Mouse (Mus musculus): ENCODE results near the gene Polr1d. TPM values are rescaled to one million over a fixed set of nuclear protein-coding genes. Genes with fewer than 3 reads are reported as not detected.

Polr1d gene
- polyA plus RNA-seq, 1 experiment from 2014 or later, result 151 TPM

DNA sequence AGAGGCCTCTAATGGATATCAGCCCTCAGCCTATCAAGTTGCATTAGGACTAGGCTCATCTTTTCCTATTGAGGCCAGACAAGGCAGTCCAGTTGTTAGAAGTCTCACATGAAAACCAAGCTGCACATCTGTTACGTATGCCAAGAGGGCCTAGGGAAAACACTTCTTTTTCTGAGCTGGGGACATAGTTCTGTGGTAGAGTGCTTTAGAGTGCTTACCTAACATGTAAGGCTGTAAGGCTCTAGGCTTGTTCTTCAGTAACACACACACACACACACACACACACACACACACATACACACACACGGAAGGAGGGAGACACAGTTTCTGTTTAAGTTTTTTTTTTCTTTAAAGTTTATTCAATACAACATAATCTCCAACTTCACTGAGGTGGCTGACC is 23.3 kb downstream of the Polr1d start:
- no peak overlapping the region for H3K4me2 ChIP-seq (replicated peaks)
- no peak overlapping the region for H3K4me3 ChIP-seq (replicated peaks)
- ATAC-seq, result no peak
- no peaks in the 10 kb centered on the region for H3K4me1 ChIP-seq (replicated peaks)
- H3K27ac ChIP-seq, result no peak overlapping the region
- peaks cover 14% of the 10 kb centered on the region for H3K36me3 ChIP-seq
- H3K9ac ChIP-seq, result no peak overlapping the region
- 79% methylated on average over 2 of the region's 2 CpGs for WGBS
- H3K27me3 ChIP-seq (replicated peaks), result no peaks in the 10 kb centered on the region
- H3K9me3 ChIP-seq, result no peaks in the 10 kb centered on the region

DNA sequence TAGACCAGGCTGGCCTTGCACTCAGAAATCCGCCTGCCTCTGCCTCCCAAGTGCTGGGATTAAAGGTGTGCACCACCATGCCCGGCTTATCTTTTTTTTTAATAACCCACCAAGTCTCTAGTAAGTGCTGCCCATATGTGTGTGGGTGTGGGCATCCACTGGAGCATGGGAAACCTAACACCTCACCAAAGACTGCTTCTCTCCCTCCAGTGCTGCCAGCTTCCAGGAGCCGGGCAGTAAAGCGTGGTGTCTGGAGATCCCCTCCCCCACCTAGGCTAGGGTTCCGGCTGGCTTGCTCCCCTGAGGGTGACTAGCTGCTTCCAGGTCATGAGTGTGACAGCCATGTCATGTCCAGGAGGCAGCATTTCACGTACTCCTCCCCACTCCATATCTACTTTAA is 25.4 kb downstream of the Polr1d start:
- Histone ChIP-seq H3K36me3 (peaks cover 19% of the 10 kb centered on the region), H3K9ac (no peak overlapping the region), H3K4me3 (replicated peaks) (no peak overlapping the region), H3K4me1 (replicated peaks) (no peaks in the 10 kb centered on the region), H3K27ac (no peak overlapping the region), H3K9me3 (no peaks in the 10 kb centered on the region), H3K27me3 (replicated peaks) (no peaks in the 10 kb centered on the region), H3K4me2 (replicated peaks) (no peak overlapping the region)
- WGBS, result 92% methylated on average over 6 of the region's 6 CpGs
- ATAC-seq, result no peak

DNA sequence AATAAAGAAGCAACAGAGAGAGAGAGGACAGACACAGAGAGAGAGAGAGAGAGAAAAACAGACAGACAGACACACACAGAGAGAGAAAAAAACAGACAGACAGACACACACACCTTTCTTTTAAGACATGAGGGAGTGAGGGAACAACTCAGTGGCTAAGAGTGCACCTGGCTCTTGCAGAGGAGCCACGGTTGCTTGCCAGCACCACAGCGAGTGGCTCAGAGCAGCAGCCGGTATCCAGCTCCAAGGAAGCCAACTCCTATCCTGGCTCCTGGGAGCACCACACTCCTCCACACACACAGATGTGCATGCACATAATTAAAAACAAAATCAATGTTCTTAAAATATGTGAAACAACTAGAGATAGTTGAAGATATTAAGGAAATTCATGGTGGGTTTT is 30.4 kb downstream of the Polr1d start:
- Histone ChIP-seq H3K4me1 (replicated peaks) (no peaks in the 10 kb centered on the region), H3K4me2 (replicated peaks) (no peak overlapping the region), H3K36me3 (peaks cover 35% of the 10 kb centered on the region), H3K27me3 (replicated peaks) (no peaks in the 10 kb centered on the region), H3K9ac (no peak overlapping the region), H3K4me3 (replicated peaks) (no peak overlapping the region), H3K9me3 (no peaks in the 10 kb centered on the region), H3K27ac (no peak overlapping the region)
- ATAC-seq, result no peak
- 96% methylated on average over 3 of the region's 3 CpGs for WGBS

DNA sequence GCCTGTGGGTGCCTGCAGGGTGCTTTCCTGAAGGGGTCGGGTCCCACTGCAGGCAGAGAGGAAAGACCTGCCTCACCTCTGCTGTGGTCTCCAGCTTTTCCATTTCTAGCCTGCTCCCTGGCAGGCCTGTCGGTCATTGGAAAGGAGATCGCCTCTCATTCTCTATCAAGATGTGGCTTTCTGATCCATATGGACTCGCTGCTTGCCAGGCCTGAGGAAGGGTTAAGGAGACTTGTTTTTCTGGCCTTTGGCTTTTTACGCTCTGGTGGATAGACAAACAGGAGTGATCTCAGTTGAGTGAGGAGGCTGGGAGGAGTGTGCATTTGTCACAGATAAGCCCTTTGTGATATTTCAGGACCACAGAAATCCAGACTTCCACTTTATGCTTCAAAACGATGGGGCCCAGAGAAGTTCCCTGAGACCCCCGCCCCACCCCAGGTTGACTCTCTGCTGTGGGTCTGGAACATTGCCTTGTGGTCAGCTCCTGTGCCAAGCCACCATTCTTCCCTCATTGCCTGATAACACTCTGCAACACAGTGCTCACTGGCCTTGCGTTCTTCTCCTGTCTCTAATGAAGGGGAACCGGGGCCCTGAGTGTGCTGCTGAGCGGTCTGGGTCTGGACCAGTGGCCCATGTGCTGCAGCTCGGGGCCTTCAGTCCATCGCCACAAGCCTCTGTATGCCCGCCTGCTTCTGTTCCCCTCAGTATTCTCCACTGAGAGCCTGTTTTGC is 32.2 kb downstream of the Polr1d start:
- no peak for ATAC-seq
- H3K4me1 ChIP-seq (replicated peaks), result no peaks in the 10 kb centered on the region
- H3K36me3 ChIP-seq, result peaks cover 32% of the 10 kb centered on the region
- no peaks in the 10 kb centered on the region for H3K27me3 ChIP-seq (replicated peaks)
- no peaks in the 10 kb centered on the region for H3K9me3 ChIP-seq
- no peak overlapping the region for H3K27ac ChIP-seq
- 91% methylated on average over 13 of the region's 13 CpGs for WGBS
- no peak overlapping the region for H3K4me2 ChIP-seq (replicated peaks)
- H3K4me3 ChIP-seq (replicated peaks), result no peak overlapping the region
- H3K9ac ChIP-seq, result no peak overlapping the region

DNA sequence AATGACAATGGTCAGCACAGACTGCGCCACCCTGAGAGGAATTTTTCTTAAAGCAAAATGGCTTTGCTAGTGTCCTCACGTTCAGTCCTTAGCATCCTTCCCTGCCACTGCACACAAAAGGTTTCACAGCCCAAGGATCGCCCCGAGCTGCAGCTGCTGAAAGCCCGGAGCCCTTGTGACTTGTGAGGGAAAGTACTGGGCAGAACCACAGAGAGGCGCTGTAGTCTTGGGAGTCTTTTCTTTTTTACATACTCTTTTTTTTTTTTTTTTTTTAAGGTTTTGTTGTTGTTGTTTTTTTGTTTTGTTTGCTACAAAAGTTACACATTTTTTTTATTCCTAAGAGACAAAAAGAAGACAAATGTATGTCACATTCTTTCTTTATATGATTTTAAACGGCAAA is 37.9 kb downstream of the Polr1d start:
- ATAC-seq, result no peak
- no peaks in the 10 kb centered on the region; the same call in 1 of the 2 replicates for H3K9me3 ChIP-seq
- H3K4me3 ChIP-seq (replicated peaks), result no peak overlapping the region
- no peak overlapping the region for H3K4me2 ChIP-seq (replicated peaks)
- WGBS, result 83% methylated on average over 7 of the region's 7 CpGs
- H3K36me3 ChIP-seq, result peaks cover 14% of the 10 kb centered on the region
- no peaks in the 10 kb centered on the region for H3K4me1 ChIP-seq (replicated peaks)
- no peak overlapping the region for H3K27ac ChIP-seq
- H3K27me3 ChIP-seq (replicated peaks), result no peaks in the 10 kb centered on the region
- H3K9ac ChIP-seq, result no peak overlapping the region

DNA sequence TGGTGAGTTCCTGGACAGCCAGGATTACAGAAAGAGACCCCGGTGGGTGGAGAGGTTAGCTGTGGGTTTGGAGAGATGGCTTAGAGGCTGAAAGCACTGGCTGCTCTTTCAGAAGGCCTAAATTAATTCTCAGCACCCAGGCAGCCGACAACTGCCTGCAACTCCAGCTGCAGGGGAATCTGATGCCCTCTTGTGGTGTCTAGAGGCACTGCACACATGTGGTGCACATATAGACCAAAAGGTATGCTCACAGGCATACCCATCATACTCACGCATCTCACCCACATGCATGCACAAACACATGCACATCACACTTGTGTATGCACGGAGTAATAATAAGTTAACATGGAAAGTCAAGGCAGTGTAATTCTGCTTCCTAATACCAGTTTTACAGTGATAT is 38.8 kb downstream of the Polr1d start:
- H3K27me3 ChIP-seq (replicated peaks), result no peaks in the 10 kb centered on the region
- WGBS, result 95% methylated on average over 4 of the region's 4 CpGs
- no peak overlapping the region for H3K9ac ChIP-seq
- H3K4me1 ChIP-seq (replicated peaks), result no peaks in the 10 kb centered on the region
- H3K36me3 ChIP-seq, result peaks cover 10% of the 10 kb centered on the region
- H3K4me3 ChIP-seq (replicated peaks), result no peak overlapping the region
- no peak overlapping the region for H3K27ac ChIP-seq
- ATAC-seq, result no peak
- no peak overlapping the region for H3K4me2 ChIP-seq (replicated peaks)
- H3K9me3 ChIP-seq, result no peaks in the 10 kb centered on the region; the same call in 1 of the 2 replicates

DNA sequence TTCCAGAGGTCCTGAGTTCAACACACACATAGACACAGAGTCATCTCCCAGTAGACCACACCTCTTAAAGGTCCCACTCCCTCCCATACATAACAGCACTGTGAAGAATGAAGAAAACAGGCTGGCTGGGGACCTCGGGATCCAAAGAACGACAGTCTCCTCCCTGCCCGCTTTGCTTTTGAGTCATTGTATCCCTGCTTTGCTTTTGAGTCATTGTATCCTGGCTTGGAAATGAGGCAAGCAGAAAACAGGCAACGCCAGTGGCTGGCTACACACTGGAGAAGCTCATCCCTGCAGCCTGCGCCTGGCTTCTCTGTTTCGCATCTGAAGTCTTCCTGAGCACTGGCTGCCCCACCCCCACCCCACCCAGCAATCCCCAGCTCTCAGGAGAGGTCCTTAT is 40.2 kb downstream of the Polr1d start:
- H3K9me3 ChIP-seq, result no peaks in the 10 kb centered on the region; the same call in 1 of the 2 replicates
- ATAC-seq, result no peak
- H3K36me3 ChIP-seq, result peaks cover under 1% of the 10 kb centered on the region
- H3K27ac ChIP-seq, result no peak overlapping the region
- WGBS, result 34% methylated on average over 6 of the region's 6 CpGs
- no peak overlapping the region for H3K4me3 ChIP-seq (replicated peaks)
- H3K4me2 ChIP-seq (replicated peaks), result no peak overlapping the region
- no peaks in the 10 kb centered on the region for H3K4me1 ChIP-seq (replicated peaks)
- H3K27me3 ChIP-seq (replicated peaks), result no peaks in the 10 kb centered on the region
- H3K9ac ChIP-seq, result no peak overlapping the region

DNA sequence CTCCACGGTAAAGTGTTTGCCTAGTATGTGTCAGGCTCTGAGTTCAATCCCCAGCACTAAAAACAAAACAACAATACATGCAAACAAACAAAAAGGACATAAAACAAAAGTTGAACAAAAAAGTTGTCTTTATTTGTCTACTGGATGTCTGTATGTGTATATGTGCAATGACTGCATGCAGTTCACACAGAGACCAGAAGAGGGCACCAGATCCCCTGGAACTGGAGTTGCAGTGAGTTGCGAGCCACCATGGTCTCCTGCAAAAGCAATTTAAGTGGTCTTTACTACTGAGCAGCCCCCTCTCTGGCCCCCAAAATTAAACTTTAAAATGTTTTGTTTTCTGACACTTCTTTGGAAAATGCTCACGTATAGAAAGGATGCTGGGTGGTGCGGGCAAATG is 44.3 kb downstream of the Polr1d start:
- Histone ChIP-seq H3K9me3 (no peaks in the 10 kb centered on the region), H3K36me3 (no peaks in the 10 kb centered on the region), H3K4me3 (replicated peaks) (no peak overlapping the region), H3K9ac (no peak overlapping the region), H3K4me1 (replicated peaks) (no peaks in the 10 kb centered on the region), H3K27me3 (replicated peaks) (no peaks in the 10 kb centered on the region), H3K27ac (no peak overlapping the region), H3K4me2 (replicated peaks) (no peak overlapping the region)
- ATAC-seq, result no peak
- 91% methylated on average over 4 of the region's 4 CpGs for WGBS

DNA sequence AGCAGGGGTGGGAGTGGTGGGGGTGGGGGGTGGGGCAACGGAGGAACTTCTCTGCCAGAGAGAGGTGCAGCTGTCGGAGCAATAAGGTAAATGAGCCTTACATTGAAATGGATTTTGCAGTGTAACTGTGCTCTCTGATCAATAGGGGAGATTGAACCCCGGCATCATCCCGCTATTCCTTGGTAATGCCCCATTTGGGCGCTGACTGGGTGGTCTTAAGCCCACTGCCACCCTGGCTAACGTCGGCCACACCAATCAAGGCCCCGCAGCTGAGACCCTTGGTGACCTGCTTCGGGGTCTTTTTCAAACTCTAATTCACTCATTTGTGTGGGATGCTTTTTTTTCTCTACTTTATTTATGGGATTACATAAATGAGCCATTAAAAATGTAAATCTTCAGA is 47.9 kb downstream of the Polr1d start:
- 66% methylated on average over 9 of the region's 9 CpGs for WGBS
- ATAC-seq, result no peak
- Histone ChIP-seq H3K9ac (no peak overlapping the region), H3K4me2 (replicated peaks) (no peak overlapping the region), H3K27ac (no peak overlapping the region), H3K4me1 (replicated peaks) (no peaks in the 10 kb centered on the region), H3K4me3 (replicated peaks) (no peak overlapping the region), H3K36me3 (no peaks in the 10 kb centered on the region), H3K27me3 (replicated peaks) (no peaks in the 10 kb centered on the region), H3K9me3 (no peaks in the 10 kb centered on the region)

DNA sequence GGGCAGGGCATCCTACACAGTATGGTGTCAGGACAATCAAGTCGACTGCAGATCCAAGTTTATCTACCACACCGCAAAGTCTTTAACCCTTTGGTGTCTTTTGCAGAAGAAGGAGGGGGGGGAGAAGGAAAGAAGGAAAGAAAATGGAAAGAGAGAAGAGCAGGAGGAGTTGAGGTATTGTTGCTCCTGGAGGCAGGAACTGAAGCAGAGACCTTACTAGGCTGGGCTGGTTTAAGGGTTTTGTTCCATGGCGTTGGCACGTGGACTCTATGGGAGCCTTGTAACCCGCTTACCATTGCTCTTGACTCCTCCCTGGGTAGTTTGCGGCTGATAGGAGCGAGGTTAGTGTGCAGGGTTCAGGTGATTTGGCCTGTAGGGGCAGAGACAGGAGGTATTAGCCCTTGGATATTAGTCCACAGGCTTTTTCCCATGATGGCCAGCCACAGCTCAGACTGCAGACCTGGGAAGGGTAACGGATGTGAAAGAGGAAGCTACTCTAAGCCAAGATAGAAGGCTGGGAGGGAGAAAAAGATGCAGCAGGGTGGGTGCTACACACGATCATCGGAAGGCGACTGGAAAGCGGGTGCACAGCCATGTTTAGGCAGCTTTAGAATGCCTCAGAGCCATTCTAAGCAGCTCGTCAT is 48.8 kb downstream of the Polr1d start:
- Histone ChIP-seq H3K36me3 (no peaks in the 10 kb centered on the region), H3K4me3 (replicated peaks) (no peak overlapping the region), H3K9me3 (no peaks in the 10 kb centered on the region), H3K27me3 (replicated peaks) (no peaks in the 10 kb centered on the region), H3K9ac (no peak overlapping the region), H3K4me1 (replicated peaks) (no peaks in the 10 kb centered on the region), H3K4me2 (replicated peaks) (no peak overlapping the region), H3K27ac (no peak overlapping the region)
- no peak for ATAC-seq
- WGBS, result 83% methylated on average over 13 of the region's 13 CpGs

DNA sequence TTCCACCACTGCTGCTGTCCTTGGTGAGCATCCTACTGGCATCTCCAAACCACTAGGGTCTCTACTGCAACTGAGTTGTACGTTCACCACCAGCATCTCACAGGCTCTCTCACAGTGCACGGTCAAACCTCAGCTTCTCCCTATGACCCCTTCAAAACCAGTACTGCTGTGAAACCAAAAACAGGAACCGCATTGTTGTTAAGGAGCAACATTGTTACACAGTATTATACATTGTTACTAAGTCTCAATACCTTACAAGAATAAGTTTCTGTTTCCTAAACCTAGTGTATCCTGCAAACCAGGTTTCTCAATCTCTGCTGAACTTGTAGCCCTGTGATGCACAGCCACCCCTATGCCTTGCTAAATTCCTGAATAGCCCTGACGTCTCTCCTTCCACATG is 51.0 kb downstream of the Polr1d start:
- Histone ChIP-seq H3K4me2 (replicated peaks) (no peak overlapping the region), H3K27ac (no peak overlapping the region), H3K9ac (no peak overlapping the region), H3K36me3 (no peaks in the 10 kb centered on the region), H3K4me1 (replicated peaks) (no peaks in the 10 kb centered on the region), H3K4me3 (replicated peaks) (no peak overlapping the region), H3K9me3 (no peaks in the 10 kb centered on the region), H3K27me3 (replicated peaks) (no peaks in the 10 kb centered on the region)
- WGBS, result 80% methylated on average over 4 of the region's 4 CpGs
- no peak for ATAC-seq

DNA sequence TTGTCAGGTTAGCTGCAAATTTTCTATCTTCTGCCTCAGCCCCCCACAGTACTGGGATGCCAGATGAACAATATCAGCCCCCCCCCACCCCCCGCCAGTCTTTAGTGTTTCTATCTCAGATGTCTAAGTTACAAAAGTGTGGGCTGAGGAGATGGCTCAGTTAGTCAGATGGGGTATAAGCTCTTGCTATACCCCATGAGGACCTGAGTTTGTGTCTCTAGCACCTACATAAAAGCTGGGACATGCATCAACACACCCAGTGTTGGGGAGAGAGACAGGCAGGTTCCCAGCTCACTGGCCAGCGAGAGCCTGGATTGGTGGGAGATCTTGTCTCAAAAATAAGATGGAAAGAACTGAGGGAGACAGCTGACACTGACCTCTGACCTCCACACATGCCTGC is 52.6 kb downstream of the Polr1d start:
- H3K9ac ChIP-seq, result no peak overlapping the region
- no peaks in the 10 kb centered on the region for H3K9me3 ChIP-seq
- H3K36me3 ChIP-seq, result no peaks in the 10 kb centered on the region
- no peak for ATAC-seq
- H3K27ac ChIP-seq, result no peak overlapping the region
- H3K27me3 ChIP-seq (replicated peaks), result no peaks in the 10 kb centered on the region
- H3K4me3 ChIP-seq (replicated peaks), result no peak overlapping the region
- 82% methylated on average over 2 of the region's 2 CpGs for WGBS
- no peaks in the 10 kb centered on the region for H3K4me1 ChIP-seq (replicated peaks)
- H3K4me2 ChIP-seq (replicated peaks), result no peak overlapping the region

DNA sequence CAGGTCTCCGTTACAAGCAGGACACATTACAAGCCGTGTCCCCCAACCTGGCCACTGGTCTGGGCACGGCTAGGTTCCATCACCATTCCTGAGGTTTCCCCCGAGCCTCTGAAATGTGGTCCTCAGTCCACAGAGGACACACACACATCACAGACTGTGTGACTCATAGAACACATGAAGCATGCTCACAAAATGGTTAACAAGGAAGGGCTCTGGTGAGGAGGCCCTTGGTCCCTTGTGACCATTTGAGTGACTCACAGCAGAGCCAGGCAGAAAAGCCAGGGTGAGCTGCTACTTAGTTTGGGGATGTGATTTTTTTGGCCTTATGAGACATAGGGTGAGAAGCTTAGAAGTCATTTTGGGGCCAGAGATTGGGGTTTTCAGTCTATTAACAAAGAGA is 55.1 kb downstream of the Polr1d start:
- no peak for ATAC-seq
- no peaks in the 10 kb centered on the region for H3K27me3 ChIP-seq (replicated peaks)
- no peaks in the 10 kb centered on the region for H3K4me1 ChIP-seq (replicated peaks)
- H3K27ac ChIP-seq, result no peak overlapping the region
- no peaks in the 10 kb centered on the region for H3K36me3 ChIP-seq
- no peak overlapping the region for H3K4me2 ChIP-seq (replicated peaks)
- H3K9ac ChIP-seq, result no peak overlapping the region
- WGBS, result 90% methylated on average over 4 of the region's 4 CpGs
- H3K4me3 ChIP-seq (replicated peaks), result no peak overlapping the region
- no peaks in the 10 kb centered on the region for H3K9me3 ChIP-seq

All from intestine, embryonic 15.5 days (tissue).